Mouse (Mus musculus) MN1 (cell line): ENCODE measurements around the gene Gm44805.

ENCODE experiments used
- DNase-seq: peaks from one replicate; pipeline ENCODE4 v3.0.0-alpha.2; 2016; ENCODE audit warnings: low spot score

Gm44805 gene

DNA sequence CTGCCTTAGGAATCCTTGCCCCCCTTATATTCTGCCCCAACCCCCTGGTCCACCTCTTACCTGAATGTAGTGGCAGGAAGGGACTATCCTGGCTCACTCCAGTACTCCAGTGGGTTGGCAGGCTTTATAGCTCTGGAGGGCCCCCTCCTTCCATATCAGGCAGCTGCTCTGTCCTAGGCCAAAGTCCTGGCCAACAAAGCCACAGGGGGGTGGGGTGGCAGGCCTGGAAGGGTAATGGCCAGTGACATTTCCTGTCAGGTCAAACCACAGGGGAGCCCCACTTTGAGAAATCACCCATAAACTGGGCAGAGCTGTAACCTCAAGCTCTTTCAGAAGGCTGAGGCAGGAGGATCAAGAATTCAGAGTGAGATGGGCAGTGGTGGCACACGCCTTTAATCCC, 4.6 kb downstream of the Gm44805 start:
- DNase-seq = no peak

DNA sequence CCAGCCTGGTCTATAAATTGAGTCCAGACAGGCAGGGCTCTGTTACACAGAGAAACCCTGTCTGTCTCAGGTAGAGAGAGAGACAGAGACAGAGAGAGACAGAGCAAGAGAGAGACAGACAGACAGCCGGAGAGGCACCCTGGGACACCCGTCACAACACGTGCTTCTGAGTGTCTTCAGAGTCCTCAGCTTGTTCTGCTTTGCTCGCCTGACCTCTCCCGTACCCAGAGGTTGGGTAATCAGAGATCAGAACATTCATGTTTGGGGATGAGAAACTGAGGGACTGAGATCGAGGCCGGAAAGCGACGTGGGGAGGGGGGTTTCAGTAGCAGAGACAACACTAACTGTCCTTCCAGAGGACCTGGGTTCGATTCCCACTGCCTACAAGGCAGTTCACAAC, 5.4 kb downstream of the Gm44805 start:
- no peak for DNase-seq

DNA sequence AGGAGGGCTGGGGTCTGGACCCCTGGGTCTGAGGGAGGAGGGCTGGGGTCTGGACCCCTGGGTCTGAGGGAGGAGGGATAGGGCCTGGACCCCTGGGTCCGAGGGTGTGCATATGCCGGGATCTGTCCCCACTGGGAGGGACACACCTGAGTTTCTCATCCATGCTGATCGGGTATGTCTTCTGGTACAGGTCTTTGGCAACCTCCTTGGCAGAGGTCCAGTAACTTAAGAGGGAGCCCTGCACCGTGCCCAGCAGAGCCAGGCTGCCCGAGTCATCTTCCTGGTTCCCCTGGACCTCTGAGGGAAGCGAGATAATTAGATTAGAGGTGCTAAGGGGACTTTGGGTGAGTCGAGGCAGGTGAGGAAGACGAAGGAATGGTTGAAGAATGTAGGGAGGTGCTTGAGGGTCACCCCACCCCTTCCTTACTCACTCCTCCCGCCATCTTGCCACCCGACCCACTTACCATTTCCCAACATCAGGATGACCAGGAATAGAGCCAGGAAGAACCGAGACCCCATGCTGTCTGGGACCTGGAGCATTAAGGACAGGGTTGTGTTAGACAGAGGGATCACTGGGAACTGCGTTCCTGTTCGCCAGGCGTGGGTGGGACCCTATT, 8.0 kb downstream of the Gm44805 start:
- no peak for DNase-seq

DNA sequence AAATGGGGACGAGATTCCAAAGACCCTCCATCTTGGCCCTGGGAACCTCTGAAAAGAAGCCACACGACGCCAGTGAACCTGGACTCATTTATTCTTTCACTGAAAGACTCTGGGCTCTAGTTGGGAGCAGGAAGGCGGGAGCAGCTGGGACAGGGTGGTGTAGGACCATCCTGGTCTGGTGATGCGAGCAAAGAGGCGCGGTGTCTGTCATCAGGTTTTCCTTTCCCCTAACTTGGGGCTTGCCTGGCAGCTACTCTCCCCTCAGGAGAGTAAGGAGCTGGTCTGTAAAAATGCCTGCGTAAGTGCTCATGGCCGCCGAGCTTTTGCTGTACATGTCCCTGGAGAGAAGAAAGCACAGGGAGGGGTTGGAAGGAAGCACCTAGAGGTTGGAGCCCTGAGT, 9.7 kb downstream of the Gm44805 start:
- no peak for DNase-seq

DNA sequence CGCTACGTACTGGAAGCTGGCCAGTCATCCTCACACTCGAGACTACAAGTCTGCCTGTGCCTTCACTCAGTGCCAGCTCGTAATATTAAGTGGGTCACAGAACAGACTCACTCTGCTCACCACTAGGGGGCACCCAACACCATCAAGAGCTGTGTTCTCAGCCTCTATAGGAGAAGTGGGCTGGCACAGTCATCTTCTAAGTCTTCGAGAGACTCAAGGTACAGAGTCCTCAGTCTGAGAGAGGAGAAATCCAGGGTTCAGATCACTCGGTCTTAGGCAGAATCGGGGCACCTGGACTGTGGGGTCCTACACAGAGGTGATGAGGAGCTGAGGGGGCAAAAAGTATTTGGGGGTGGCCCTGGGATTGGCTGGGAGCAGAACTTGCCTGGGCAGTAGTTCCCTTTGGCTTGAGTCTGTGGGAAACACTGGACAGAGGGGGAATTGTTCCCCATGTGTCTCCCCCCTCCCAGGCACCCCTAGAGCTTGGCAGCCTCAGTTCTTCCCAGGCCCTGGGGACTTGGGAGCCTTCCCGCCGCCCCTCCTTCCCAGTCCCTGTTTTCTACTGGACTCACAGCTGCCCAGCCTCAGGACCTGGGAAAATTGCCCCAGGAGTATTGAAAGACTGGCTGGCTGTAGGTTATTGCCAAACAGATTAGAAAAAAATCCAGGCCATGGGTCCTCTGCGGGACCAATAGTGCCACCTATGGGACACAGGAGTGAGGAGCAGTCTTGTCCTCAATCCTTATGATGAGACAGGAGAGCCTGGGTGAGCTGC, 12.1 kb downstream of the Gm44805 start:
- peak; percentile 79 for DNase-seq

DNA sequence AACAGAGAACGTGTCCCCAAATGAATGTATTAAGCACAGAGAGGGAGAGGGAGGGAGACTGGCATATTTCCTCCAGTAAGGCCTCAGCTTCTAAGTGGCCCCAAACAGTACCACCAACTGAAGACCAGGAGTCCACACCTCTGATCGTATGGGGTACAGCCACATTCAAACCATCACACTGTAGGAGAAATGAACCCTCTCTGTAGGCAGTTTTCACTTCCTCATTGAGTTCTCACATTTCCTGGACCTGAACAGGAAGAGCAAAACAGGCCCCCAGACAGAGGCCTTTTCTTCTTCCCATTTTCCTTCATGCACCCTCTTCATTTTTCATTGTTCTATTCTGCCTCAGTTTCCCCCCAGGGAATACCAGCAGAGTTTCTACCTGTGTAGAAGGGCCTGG, 13.8 kb downstream of the Gm44805 start:
- DNase-seq = no peak

DNA sequence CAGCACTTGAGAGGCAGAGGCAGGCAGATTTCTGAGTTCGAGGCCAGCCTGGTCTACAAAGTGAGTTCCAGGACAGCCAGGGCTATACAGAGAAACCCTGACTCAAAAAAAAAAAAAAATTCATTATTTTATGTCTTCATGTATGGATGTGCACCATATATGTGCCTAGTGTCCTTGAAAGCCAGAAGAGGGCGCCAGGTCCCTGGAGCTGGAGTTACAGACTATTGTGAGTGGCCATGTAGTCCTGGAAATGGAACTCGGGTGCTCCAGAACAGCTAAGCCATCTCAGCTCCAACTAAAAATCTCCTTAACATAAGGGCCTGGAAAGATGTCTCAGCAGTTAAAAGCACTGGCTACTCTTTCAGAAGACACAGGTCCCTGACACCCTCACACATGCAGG, 14.5 kb downstream of the Gm44805 start:
- DNase-seq = no peak

DNA sequence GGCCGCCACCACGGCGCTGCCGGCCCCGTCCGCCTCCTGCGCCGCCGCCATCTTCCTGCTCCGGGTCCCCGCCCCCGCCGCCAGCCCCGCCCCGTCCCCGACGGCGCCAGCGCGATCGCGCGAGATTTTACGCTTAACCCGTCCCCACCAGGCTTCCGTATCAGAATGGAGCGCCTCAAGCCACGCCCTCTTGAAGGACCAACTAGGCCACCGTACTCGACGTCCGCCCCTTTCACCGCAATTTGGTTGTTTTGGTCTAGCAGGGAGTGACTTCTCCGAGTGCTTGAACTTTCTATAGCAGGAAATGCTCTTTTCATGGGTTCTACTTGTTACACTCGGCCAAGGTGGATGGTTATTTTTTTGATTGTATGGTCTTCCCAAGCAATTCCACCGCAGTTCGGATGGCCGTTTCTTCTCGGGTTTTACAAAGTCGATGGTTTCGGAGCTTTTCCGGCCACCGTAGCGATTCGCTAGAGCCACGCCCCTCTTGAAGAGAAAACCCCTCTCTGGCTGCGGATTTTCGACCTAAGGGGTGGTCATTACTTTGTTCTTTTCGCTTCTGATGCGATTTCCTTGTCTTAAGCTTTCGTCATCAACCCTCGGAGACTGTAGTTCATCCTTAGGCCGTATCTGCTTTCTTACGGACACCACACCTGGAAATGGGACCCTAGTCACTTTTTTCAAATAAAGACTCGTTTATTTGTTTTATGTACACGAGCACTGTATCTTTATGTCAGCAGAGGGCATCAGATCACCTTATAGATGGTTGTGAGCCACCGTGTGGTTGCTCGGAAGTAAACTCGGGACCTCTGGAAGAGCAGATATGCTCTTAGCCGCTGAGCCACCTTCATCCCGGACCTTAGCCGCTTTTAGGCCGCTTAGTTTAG, 16.0 kb downstream of the Gm44805 start, which contains the start of gene Clptm1:
Gene Clptm1, minus strand, starts transcription at position 79 of the 887 bp plus-strand sequence.
- peak; percentile 87 for DNase-seq

DNA sequence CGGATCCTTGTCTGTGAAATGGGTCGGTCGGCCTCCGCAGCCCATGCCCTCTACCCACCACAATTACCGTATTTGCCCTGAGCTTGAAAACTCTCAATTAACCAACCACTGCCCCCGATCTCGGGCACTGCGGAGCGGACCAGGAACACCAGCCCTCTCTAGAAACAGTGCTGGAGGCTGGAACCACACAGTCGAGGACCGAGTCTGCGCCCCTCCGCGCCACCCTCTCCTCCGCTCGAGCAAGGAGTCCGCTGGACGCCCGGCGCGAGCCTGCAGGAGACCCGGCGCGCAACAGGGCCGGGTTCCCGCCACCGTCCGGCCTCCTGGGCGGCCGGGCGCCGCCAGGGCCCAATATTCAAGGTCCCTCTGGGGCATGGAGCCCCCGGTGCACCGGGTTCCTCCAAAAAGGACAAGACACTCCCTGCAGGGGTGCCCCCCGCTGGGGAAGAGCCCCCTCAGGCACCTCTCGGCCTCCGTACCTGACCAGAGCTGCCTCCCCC, 16.7 kb downstream of the Gm44805 start:
- DNase-seq = peak; percentile 6

DNA sequence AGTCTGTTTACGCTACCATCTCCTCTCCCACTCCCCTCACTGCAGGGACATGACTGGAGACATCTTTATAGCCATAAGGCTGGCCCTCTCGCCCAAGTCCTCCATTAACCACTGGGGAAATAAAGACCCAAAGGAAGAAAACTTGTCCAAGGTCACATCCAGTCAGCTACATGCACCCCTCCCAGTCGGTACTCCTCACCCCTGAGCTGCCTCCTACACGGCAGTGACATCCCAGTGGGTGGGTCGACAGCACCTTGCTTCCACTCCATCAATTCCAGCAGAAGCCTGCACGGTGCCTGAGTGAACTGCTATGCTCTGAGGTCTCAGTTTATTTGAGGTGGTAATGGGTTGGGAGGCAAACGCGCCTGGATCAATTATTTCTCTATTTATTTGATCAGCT, 17.3 kb downstream of the Gm44805 start:
- DNase-seq = no peak

DNA sequence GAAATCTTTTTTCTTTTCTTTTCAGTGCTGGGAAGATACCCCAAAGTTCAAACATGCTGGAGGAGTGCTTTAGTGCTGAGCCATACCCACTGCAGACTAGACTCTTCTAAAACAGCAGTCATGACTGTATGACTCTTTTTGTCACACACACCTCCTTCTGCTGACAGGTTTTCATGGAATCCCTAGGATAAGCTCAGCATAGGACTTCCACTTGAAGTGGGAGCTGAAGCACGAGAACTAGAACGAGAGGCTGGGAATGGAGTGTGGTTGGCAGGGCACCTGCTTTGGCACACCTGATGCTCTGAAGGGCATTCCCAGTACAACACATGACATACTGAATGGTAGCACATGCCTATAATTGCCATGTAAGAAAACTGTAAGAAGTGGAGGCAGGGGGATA, 28.6 kb downstream of the Gm44805 start:
- DNase-seq = no peak

DNA sequence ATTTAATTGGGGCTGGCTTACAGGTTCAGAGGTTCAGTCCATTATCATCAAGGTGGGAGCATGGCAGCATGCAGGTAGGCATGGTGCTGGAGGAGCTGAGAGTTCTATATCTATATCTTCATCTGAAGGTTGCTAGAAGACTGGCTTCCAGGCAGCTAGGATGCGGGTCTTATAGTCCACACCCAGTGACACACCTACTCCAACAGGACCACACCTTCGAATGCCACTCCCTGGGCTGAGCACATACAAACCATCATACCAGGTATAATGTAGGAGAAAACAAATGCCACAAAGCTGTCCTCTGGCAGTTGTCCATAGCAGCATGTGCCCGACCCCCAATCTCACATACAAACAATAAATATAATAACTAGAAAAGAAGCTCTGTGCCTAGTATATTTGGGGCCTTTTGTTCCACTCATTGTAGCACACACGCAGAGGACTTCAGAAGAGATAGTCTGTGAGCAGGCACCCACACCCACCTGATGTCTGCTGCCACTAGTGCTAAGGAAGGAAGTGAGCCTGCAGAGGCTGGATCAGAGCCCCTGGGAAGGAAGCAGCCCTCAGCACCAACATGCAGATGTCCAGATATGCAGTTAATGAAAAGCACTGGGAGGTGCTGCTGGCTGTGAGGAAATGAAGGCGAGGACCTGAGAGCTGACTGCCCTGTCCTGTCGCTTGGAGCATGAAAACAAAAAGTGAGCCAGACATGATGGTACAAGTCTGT, 30.0 kb downstream of the Gm44805 start:
- DNase-seq = no peak

DNA sequence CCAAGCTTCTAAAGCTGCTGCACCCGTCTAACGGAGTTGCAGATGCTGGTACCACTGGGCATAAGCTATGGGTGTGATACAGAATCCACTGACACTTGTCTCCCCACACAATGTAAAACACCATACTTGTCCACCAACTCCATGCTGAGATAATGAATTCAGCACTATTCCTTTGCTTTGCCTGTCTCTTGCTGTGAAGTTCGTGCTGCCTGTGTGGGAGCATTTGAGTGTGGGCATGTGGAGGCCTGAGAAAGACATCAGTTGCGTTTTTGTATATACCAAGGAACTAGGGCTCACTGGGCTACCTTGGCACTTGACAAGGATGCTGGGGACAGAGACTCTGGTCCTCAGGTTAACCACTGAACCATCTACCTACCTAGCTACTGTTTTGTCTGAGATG, 40.0 kb downstream of the Gm44805 start:
- DNase-seq = no peak

DNA sequence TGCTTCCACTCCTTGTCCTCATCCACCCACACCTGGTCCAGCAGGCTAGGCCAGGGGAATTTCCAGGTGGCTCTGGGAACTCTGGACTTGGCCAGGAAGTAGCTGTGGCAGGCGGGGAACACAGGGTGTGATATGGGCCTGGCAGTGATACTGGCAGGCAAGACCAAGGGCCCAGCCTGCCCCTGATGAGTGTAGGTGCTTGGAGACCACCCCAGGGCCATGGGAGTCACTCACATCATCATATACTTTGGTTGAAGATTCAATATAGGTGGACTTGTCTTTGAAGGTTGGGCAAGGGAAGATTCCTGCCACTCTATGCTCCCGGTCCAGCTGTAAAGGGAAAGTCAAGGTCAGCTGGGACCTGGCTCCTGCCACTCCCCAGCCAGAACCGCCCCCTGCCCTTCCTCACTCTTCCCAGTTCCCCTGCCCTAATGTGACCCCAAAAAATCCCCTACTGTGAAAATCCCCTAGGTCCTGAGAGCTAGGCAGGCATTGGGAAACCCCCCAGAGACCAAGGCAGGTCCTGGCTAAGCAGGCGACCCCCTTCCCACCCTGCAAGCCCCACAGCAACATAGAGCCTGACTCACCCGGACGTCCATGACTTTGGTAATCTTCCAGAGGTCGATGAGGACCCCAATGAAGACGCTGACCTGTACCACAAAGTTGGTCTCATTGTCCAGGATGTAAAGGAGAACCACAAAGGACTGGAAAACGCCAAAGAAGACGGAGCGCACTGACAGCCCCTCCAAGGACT, 46.0 kb downstream of the Gm44805 start:
- DNase-seq = no peak

DNA sequence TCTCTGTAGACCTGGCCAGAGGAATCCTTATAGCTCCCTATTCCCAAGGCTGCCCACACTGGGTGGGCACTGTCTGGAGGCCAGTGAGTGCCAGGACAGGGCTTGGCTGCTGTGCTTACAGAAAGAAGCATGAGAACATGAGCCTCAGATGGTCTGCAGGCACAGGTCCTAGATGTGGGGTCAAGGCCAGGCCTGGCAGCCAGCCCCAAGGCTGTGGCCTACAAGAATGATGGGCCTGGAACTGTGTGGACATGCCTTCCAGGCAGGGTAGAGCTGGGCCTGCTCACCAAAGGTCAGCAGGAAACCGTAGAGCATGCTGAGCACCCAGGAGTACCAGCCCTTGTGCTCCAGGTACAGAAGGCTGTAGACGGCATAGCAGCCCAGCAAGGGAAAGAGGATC, 46.6 kb downstream of the Gm44805 start:
- DNase-seq = no peak

DNA sequence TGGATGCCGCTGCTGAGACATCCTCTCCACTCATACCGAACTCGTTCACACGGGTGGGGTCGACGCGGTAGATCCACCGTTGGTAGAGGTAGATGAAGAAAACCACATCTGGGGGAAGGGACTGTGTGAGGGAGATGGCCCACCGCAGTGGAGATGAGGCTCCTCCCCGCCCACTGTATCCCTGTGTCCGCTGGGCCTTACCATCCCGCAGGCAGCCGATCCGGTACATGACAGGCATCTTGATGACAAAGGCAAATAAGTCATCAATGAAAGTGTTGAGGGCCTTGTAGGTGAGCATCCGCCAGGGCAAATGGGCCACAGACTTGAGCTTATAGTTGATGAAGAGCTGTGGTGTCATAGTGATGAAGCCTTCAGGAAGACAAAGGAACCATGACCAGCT, 47.4 kb downstream of the Gm44805 start:
- DNase-seq = no peak

DNA sequence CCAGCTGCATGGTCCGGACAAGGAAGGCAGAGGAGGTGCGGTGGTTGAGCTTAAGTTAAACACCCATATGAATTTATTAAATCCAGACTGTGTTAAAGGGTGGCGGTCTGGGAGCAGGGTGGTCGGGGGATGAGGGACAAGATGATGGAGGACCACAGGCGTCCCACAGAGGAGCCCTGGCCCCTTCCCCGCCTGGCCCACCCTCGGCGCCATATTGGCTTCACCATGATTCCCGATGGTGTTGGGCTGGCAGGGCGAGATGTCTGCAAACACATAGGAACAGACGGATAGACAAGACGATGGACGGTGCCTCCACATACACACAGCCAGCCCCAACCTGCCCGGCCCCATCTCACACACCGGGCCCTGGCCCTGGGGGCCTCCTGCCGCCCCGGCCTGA, 48.0 kb downstream of the Gm44805 start:
- DNase-seq = no peak

DNA sequence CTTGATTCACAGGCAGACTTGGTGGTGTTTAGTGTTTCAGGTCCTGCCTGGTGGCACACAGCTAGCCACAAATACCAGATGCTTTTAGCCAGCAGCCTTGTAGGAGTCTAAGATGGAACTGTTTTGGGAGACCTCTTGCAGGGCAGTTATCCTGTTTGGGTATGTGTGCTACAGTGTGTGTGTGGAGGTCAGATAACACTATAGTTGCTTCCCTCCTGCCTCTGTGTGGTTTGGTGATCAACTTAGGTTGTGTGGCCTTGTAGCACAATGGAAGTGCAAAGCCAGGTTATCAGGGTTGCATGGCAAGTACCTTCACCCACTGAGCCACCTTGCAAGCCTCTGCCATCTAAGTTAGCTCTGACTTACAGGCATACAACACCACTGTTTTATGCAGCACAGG, 48.5 kb downstream of the Gm44805 start:
- no peak for DNase-seq

DNA sequence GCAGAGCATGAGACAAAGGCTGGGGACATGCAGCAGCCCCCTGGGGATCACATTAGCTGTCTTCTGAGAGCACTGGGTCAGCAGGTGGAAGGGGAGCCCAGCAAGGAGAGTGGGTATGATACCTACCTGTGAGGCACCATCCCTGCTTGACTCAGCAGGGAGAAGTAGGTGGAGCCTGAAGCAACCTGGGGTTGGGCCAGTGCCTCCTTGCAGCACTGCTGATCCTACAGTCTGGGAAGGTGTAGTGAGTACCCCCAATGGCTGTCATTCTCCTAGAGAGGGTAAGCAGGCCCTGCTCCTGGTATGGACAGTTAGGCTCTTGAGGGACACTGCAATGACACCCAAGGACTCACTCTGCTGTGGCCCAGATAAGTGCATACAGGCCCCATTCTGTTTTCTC, 48.9 kb downstream of the Gm44805 start:
- no peak for DNase-seq

DNA sequence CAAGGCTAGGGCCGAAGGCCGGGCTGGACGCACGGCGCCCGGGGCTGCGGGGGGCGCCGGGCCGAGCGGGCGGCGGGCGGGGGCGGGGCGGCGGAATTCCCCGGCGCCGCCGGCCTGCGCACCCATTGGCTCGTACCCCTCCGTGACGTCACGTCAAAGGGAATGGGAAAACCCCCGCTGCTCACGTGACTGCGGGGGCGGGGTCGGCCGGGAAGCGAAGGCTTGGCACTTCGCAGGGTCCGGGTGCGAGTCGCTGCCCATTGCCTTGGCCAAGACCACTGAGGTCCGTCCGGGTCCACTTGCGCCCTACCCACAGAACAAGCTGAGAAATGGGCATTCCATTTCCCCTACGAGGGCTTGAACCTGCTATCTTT, 51.9 kb downstream of the Gm44805 start, which contains the start of gene Relb:
Gene Relb, minus strand, starts transcription at position 78 of the 374 bp plus-strand sequence.
- DNase-seq = peak; percentile 71
